Mouse (Mus musculus): ENCODE data around the gene Zbtb8os.

Zbtb8os gene

DNA sequence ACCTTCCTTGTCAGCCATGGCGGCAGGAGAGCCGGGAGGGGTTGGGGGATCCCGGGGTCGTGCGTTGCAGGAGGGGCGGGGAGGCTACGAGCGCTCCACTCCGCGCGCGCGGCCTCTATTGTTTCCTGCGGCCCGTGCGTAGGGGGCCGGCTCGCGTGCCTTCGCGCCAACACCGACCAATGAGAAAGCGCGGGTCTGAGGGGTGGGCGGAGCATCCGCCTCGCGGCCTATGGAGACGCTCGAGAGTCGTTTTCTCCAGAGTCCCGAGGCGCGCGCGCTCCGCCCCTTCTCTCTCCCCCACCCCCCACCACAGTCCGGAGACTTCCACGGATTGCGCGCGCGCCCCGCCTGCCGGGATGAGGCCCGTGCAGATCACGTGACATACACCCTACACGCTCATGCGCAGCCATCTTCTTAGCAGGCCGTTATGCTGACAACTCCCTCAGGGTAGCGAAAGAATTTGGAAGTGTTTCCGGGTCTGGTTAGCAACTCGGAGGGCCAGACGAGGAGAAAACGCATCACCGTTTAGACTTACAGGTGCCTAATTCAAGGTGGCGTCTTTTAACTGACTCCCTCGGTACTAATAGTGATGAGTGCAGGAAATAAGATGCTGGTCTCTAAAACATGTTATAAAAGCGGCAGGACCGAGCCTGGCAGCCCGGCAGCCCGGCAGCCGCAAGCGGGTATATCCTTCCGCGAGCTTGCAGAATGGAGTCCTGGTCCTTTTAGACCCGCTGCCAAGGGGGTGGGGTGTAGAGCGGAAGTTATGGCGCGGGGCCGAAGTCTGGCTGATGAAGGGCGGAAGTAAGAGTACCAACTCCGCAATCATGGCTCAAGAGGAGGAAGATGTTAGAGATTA lies at the start of gene Zbtb8os, which contains the start of gene Rbbp4:
Gene Zbtb8os, plus strand, starts transcription at position 480 of the 859 bp plus-strand sequence.
Gene Rbbp4, minus strand, starts transcription at position 155 of the 859 bp plus-strand sequence.
- peak; percentile 100 for DNase-seq (ENCODE audit: low read depth, low spot score)

DNA sequence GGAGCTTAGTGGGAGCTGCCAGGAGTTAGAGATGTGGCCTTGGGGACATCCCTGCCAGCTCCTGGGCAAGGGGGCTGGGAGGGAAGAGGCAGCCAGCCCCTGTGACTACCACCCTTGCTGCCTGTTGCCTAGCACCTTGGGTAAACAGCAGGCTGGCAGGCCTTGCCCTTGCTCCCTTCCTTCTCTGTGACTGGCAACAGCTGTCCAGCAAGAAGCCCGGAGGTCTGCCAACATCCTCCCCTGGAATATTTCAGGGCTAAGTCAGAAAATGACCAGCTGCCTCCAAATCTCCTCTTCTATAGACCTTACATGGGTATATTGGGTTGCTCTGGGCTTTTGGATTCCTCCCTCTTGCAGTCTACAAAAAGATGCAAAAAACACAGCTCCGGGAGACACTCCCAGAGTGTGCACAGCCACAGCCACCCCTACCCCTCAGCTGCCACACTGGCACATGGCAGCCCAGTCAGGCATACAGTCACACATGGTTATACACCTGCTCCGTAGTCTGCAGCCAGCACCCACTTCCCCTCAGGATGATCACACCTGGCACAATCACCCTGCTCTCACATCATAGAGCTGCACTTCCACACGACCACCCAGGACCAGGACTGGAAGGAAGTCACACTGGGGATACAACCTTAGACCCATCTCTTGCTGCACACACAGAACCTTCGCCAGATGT lies 49.4 kb upstream of the Zbtb8os start:
- no peak for DNase-seq (ENCODE audit: low read depth, low spot score)

DNA sequence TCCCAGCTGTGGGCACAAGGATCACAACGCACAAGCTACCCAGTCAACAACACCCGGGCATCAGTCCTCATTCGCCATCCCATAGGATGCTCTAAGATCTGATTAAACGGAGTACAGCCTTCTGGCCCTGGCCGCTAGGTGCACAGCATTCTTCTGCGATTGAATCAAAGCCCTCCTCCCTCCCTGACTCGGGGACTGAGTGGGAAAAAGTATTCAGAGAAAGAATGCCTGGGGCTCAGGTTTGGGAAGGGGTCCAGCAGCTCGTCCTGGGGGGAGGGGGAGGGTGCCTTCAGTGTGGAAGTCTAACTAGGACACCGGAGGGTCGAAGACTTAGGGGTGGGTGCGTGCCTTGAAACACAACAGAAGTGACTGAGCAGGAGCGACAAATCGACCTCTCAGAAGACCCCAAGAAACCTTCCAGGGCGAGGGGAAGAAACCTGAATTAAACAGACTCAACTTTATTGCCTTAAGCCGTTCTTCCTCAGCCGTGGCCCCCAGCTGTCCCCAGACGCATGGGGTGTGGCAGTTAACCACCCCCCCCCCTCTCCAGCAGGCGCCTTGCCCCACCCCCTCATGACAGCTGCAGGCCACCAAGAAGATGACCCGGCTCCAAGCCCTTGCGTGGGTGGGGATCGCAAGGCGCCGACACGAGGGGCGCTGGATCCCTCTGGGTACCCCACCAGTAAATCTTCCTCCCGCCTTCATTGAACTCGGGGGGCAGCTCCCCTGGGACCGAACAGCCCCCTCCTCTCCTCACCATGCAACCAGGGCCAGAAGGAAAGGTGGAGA lies 48.6 kb upstream of the Zbtb8os start:
- DNase-seq (ENCODE audit: low read depth, low spot score): no peak

DNA sequence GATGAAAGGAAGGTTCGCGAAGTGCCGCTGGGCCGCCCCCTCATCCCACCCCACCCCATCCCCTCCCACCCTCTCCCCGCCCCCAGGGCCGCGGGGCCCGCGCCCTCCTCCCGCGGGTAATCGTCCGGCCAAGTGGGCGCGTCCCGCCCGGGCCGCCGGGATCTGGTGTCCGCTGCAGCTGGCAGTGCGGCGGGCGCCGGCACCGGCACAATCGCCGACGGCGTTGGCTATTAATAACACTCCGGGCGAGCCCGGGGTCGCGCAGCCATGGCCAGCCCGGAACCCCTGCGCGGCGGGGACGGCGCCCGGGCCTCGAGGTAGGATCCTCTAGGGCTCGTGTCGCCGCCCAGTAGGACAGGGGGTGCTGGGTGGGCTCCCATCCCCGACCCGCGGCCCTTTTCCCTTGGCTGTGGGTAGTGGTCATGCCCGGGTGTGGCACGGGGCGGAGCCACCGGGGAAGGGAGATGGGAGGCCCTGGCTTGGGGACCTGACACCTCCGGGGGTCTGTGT lies 48.0 kb upstream of the Zbtb8os start, which contains the start of gene Sync:
Gene Sync, plus strand, starts transcription at position 146 of the 510 bp plus-strand sequence.
- no peak for DNase-seq (ENCODE audit: low read depth, low spot score)

DNA sequence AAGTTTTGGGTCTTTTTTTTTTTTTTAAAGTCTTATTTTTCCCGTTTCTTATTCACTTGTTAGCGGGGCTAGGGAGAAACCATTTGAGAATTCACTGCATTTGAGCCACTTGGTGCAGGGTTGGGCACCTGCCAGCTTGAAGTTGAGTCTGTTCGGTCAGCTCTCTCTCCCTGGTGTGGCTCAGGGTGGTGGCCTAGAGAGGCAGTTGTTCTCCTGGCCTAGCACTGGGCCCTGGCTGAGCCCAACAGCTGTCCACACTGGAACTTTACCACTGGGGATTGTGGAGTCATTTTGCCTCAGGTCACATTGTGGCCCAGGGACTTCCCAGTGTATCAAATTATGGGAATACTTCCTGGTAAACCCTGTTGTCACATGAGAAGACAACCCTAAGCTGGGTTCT lies 47.4 kb upstream of the Zbtb8os start:
- DNase-seq (ENCODE audit: low read depth, low spot score): no peak

DNA sequence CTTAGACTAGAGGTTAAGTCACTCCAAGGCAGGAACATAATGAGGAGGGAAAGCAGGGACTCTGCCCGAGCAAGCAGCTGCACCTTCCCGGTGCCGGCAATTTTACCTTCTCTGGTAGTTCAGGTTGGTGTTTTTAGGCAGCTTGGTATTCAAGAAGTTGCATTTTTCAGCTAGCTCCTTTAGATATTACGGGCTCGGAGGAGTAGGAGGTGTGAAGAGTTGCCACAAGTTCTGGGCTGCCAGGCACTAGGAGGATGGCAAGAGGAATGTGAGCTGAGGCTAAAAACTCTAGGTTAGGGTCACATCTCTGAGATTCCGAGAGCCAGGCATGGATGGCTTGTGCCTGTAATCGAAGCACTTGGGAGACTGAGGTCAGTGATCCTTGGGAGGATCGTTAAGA lies 45.8 kb upstream of the Zbtb8os start:
- no peak for DNase-seq (ENCODE audit: low read depth, low spot score)

DNA sequence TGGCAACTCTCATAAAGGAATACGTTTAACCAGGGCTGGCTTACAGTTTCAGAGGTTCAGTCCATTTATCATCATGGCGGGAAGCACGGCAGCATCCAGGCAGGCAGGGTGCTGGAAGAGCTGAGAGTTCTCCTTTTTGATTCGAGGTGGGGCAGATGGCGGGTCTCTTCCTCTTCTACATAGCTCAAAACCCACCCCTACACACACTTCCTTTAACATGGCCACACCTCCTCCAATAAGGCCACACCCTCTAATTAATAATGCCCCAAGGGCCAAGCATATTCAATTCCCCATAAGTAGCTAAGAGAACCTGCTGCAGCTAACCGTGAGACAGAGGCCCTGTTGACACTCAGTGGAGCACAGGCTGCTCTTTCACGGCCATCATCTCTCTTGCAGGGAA lies 42.7 kb upstream of the Zbtb8os start:
- DNase-seq (ENCODE audit: low read depth, low spot score): no peak

DNA sequence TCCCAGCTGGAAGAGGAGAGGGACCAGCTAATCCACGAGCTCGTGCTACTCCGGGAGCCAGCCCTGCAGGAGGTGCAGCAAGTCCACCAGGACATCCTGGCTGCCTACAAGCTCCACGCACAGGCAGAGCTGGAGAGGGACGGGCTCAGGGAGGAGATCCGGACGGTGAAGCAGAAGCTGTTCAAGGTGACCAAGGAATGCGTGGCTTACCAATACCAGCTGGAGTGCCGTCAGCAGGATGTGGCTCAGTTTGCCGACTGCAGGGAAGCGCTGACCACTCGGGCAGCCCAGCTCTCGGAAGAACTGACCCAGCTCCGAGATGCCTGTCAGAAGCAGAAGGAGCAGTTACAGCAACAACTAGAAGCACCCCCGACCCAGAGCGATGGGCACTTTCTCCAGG lies 41.8 kb upstream of the Zbtb8os start:
- no peak for DNase-seq (ENCODE audit: low read depth, low spot score)

DNA sequence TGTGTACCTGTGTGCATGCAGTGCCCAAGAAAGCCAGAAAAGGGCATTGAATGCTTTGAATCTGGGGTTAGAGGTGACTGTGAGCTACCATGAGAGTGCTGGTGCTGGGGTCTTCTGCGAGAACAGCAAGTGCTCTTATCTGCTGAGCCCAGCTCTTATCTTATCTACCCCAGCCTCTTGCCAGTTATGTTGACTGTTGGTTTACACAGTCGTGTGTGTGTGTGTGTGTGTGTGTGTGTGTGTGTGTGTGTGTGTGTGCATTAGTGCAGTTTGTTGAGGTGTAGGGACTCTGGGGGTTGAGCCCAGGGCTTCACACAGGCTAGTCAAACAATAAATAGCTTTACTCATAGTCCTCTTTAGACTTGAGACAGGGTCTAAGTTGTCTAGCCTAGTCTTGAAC lies 40.3 kb upstream of the Zbtb8os start:
- DNase-seq (ENCODE audit: low read depth, low spot score): no peak

DNA sequence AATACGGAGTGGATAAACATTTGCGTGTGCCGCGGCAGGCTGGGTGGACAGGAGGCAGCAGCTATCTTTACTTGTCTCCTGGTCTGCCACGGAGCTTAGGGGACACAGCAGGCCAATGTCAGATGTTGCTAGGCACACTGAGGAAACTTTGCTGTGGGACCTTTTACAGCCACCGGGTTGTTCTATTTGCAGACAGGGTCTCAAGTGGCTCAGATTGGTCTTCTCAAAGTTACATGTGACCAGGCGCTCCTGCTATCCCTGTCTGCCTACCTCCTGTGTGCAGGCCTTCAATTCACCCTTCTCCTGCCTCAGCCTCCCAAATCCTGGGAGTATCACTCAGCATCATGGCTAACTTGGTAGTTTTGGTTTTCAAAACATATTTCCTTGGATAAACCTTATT lies 39.4 kb upstream of the Zbtb8os start:
- no peak for DNase-seq (ENCODE audit: low read depth, low spot score)

DNA sequence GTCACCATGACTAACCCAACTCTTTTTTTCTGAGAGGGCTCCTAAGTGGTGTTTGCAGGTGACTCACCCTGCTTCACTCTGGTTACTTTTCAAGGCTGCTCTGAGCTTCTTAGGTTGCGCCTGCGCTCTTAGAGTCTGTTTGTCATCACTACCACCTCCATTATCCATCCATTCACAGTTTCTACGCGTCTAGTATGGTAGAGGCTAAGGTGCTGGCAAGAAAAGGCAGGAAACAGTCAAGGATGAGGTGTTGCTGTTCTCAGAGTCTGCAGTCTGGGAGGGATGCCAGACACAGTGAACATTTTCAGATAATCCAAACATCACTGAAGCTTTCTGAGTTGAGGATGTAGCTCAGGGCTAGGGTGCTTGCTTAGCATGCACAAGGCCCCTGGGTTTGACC lies 37.8 kb upstream of the Zbtb8os start:
- DNase-seq (ENCODE audit: low read depth, low spot score): no peak

DNA sequence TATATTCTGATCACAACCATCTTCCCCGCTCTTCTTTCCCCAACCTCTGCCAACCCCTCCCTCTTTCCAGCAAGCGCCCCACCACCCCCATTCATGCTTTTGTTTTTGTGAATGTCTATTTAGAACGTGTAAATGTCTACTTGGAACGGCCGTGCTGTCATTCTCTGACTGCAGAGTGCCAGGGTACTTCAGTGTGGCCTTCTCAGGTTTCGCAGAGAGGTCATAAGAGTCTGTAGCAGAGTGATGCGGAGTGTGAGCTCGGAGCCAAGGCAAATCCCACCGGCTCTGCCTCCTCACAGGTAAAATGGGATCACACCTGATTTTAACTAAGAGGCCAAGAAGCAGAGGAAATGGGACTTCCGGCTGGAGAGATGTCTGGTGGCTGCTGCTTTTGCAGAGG lies 36.4 kb upstream of the Zbtb8os start:
- no peak for DNase-seq (ENCODE audit: low read depth, low spot score)

DNA sequence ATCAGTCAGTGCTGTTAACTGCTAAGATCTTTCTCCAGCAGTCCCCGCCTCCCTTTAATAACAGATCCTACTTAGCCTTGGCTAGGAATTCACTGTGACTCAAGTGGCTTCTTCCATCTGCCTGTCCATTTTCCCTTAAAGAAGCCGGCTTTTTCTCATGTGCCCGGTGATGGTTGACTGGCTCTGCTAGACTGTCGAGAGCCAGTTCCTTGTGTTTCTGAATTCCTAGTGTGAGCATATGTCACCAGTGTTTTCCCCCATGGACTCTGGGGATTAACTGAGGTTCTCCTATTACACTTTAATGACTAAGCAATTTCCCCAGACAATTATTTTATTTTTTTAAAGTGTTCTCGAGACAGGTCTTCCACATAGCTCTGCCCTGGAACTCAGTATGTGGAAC lies 32.1 kb upstream of the Zbtb8os start:
- DNase-seq (ENCODE audit: low read depth, low spot score): no peak

DNA sequence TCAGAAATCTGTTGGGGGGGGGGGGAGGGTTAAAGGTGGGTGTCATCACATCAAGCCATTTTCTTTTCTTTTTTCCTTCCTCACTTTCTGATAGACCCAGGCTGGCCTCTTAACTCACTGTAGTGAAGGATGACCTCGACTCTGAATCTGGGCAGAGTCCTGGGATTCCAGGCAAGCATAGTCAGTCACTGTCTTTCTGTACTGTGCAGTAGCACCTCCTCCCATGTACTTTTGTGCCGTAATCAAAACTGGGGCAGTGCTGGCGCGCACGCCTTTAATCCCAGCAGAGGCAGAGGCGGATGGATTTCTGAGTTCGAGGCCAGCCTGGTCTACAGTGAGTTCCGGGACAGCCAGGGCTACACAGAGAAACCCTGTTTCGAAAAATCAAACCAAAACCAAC lies 31.7 kb upstream of the Zbtb8os start:
- no peak for DNase-seq (ENCODE audit: low read depth, low spot score)

DNA sequence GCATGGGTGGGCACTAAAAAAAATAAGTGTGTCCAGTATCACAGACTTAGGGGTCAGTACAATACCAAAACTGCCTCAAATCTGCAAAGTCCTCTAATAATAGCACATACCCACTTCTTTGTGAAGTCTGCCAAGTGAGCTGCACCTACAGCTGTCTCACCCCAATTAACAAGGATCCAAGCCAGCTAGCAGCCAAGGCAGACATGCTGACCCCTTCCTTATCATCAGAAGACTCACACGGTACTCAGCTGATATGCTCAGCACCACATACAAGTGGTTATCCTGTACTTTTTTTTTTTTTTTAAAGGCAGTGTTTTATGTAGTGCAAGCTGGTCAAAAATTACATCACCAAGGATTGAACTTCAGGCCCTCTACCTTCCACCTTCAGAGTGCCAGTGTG lies 31.2 kb upstream of the Zbtb8os start:
- DNase-seq (ENCODE audit: low read depth, low spot score): no peak

DNA sequence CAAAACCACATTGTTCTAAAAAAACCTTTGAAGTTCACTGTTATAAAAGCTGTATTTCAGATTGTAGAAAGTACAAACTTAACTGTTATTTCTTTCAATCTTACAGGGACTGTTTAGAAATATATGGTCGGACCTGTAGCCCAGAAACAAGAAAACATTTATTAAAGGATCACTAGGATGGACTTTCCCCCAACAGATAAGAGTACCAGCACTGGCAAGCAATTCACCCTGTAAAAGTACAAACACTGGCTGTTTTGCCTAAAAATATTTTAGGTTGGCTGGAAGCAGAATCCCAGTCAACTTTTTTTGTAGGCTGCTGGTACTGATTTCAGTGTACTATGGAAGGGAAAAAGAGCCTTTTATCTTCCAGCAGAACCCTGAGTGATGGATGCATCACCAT lies 27.6 kb upstream of the Zbtb8os start:
- DNase-seq (ENCODE audit: low read depth, low spot score): no peak

DNA sequence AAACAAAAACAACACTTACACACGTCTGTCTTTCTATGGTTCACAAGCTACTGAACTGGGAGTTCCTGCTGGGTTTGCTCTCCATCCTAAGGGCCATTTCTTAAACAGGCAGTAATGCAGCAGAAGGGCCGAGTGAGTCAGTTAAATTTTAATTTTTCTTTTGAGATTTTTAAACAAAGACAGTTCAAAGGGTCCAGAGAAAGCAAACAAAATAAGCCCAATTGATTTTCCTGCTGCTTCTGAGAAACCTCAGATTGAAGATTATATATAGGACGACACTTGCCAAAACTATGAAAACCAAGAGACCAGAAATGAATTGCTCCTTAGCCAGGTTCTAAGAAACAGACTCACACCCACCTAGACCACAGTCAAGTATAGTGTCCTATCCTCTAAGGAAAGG lies 21.6 kb upstream of the Zbtb8os start:
- no peak for DNase-seq (ENCODE audit: low read depth, low spot score)

DNA sequence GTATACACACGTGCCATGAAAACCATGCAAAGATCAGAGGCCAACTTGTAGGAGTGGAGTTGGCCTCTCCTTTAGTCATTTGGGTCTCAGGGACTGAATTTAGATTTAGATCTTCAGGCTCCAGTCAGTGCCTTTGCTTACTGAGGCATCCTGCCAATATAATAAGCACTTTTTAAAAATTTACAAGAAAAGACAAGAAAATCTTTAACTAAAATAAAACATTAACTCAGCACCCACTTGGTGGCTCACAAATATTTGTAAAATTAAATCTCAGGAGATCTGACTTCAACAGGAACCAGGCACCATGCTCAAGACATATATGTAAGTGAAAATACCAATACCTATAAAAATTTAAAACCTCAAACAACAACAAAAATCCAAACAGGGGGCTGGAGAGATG lies 14.6 kb upstream of the Zbtb8os start:
- no peak for DNase-seq (ENCODE audit: low read depth, low spot score)

DNA sequence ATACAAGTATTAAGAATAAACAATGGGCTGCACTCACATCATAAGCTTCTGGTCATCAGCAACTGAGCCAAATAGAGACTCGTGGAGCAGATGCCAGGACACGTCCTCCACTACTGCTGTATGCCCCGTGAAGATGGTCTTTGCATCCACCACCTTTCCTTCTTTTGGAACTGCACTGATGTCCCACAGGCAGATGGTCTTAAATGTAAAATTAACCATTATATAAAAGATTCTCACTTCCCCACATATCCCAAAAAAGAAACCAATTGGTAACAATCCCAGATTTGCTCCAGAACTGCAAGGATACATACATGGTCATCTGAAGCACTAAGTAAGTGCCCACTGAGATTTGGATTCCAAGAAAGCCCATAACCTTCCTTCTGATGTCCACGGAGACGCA lies 13.5 kb upstream of the Zbtb8os start:
- no peak for DNase-seq (ENCODE audit: low read depth, low spot score)

DNA sequence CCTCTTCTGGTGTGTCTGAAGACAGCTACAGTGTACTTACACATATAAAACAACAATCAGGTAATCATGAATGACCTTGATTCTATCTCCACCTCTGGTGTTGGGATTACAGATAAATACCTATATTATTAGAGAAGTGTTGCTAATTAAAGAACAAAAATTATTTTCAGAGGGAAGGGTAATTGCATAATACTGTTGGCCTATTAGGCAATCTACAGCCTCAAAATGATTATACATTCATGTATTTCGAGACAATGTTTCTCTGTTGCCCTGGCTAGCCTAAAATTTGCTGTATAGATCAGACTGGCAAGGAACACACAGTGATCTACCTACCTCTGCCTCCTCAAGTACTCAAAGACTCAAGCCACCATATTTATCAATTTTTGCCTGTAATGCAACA lies 12.0 kb upstream of the Zbtb8os start:
- no peak for DNase-seq (ENCODE audit: low read depth, low spot score)

DNA sequence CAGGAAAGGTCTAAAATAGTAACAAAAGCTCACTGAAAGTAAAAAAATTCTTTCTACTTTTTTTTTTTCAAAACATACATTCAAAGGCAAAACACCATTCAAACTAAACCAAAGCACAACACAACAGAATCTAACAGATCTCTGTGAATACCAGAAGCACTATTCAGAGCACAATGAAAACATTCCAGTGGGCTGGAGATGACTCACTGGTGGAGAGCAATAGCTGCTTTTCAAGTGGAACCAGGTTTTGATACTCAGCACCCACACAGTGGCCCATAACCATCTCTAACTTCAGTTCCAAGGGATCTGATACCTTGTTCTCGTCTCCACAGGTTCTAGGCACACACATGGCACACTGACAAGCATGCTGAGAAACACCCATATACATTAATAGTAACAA lies 10.7 kb upstream of the Zbtb8os start:
- DNase-seq (ENCODE audit: low read depth, low spot score): no peak

DNA sequence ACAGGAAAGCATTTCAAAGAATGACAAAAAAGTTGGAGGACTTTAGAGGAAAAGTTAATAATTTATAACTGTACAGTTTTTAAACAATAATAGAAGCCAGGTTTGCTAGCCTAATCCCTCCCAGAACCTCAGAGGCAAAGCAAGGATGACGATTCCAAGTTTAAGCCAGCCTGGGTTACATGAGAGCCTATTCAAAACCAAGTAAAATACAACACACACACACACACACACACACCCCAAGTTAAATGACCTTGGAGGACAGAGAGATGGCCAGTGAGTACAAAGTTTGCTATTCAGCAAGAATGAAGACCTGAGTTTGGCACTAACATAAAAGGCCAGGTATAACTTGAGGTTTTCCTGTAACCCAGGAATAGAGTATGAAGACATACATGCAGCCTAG lies 9.3 kb upstream of the Zbtb8os start:
- no peak for DNase-seq (ENCODE audit: low read depth, low spot score)
